Mouse (Mus musculus) heart, adult 2 months (tissue): ENCODE measurements around the gene Rps27a.

Source experiments
- CTCF ChIP-seq: fragments of 200-600 bp; IDR thresholded peaks from 2 replicates; pipeline ENCODE4 v1.8.1; 2022; ENCODE audit warnings: antibody characterized with exemption, mild to moderate bottlenecking, moderate library complexity
- POLR2A ChIP-seq: fragments of 200-500 bp; IDR thresholded peaks from 2 replicates; pipeline ENCODE4 v1.6.1; 2011; ENCODE audit warnings: mild to moderate bottlenecking, low read depth, low read length, control low read depth; ENCODE audit not compliant: insufficient read depth

- TF ChIP-seq POLR2A, result no peak
- no peak for TF ChIP-seq CTCF
These were observed 855 bp upstream of the Rps27a start for GRCm38 (mm10) chr11:29548504-29549424.
